Mouse (Mus musculus) gastrocnemius, postnatal 10 days (tissue): ENCODE measurements around the gene Rbm20. TPM values are rescaled to one million over a fixed set of nuclear protein-coding genes. Genes with fewer than 3 reads are reported as not detected.
"Not testable (repeated sequence)": the region's sequence is repeated elsewhere in the genome, so short reads cannot be mapped to it uniquely, and the experiment has no call there.

Experiments used
- DNase-seq: peaks from one replicate; pipeline ENCODE4 v3.0.0; 2021; ENCODE audit warnings: mixed read lengths
- total RNA-seq, 2 experiments: library from RNA; stranded (reverse); gene quantifications; 2 replicates each; pipeline ENCODE4 v1.2.3; 2021

Gene Rbm20
- total RNA-seq, 2 experiments from 2014 or later = 74.3 to 77.4 TPM

GRCm38 (mm10) chr19:53903507-53904321 lies 226.6 kb downstream of the Rbm20 start:
- DNase-seq = peak; percentile 64

- DNase-seq = no peak
These were observed 227.9 kb downstream of the Rbm20 start for GRCm38 (mm10) chr19:53904833-53905480.

GRCm38 (mm10) chr19:53906033-53906702 lies 229.1 kb downstream of the Rbm20 start:
- DNase-seq = no peak

DNA sequence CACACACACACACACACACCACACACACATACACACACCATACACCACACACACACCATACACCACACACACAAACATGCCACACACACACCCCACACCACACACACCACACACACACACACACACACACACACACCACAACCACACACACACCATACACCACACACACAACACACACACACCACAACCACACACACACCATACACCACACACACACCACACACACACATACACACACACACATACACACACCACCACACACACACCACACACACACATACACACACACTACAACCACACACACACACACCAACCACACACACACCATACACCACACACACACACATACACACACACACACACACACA lies 229.6 kb downstream of the Rbm20 start:
- DNase-seq = not testable (repeated sequence)

DNA sequence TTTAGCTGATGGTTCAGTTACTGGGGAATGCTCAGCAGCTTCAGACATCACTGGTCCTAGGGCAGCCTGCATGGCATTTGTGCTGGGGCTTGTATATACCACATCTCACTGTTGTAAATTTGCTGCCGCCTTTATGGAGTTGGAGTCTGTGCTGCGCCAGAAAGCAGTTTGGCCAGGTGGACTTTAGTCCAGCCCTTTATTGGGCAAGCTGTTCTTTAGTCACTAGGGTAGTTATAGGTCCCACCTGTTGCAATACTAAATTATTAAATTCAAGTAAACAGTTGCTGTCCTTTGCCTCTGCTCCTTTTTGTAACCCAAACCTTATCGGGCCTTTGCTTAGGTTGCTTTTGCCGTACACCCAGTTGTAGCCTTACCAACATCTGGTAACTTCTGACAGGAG lies 237.8 kb downstream of the Rbm20 start:
- no peak for DNase-seq

Other genes with a start within 250 kb of the Rbm20 start
- 1 to 10 TPM; 1.3 to 2.3 TPM for gene Dusp5, start 148.2 kb upstream of the Rbm20 start, total RNA-seq
- gene Nutf2-ps1, start 88.2 kb upstream of the Rbm20 start, total RNA-seq = 10 to 100 TPM; 83.4 to 96.6 TPM
- 10 to 100 TPM; 22.5 to 27.4 TPM for gene Smc3, start 76.9 kb upstream of the Rbm20 start, total RNA-seq
- 10 to 100 TPM; 27.6 to 32.3 TPM for gene Pdcd4, start 214.9 kb downstream of the Rbm20 start, total RNA-seq